Mouse (Mus musculus): ENCODE results near the gene Zfand3. TPM values are rescaled to one million over a fixed set of nuclear protein-coding genes. Genes with fewer than 3 reads are reported as not detected.
A peak's percentile ranks its signal among the peaks of the same experiment; 100 is the strongest.

Zfand3 gene
- polyA plus RNA-seq, 1 experiment from 2014 or later, result 43.0 TPM

DNA sequence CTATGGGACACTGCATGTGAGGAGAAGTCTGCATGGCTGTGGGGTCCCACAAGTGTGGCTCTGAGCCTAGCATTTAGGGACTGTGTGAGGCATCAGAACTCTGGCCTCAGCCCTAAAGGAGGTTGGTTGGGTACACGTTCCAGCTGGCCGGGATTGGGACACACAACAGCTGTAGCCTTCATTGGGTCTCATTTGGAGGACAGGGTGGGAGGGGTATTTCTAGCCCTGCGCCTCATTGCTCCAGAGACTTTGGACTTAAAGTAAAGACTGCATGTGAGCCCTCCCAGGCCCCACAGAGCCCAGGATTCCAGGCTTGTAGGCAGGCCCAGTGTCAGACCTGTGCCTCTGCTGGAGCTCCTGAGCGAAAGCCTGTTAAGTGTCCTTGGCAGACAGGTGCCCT is 225.9 kb downstream of the Zfand3 start:
- 0 out of 2 replicates have a peak, but pooled peaks have one; percentile 32 for ATAC-seq
- H3K4me2 ChIP-seq (replicated peaks), result no peak overlapping the region

DNA sequence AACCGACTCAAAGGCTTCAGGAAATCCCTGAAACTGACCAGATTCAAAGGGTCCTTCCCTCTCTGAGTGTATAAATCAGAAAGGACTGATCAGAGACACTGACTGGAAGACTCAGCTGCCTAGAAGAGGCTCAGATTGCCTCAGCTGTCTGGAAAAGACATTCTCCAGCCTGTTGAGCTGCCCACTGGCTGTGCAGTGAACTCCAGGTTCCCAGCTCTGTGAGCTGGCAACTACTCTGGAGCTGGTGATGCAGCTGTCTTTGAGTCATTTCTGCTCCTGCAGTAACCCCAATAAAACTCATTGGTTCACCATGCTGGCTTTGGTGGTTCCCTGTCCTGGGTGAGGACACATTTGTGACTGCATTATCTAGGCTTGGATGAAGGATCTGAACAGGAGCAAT is 226.9 kb downstream of the Zfand3 start:
- H3K36me3 ChIP-seq, result no peaks in the 10 kb centered on the region
- H3K27me3 ChIP-seq (replicated peaks), result no peaks in the 10 kb centered on the region
- no peak overlapping the region for H3K4me3 ChIP-seq (replicated peaks)
- H3K4me2 ChIP-seq (replicated peaks), result no peak overlapping the region
- WGBS, result 80% methylated on average over 1 of the region's 1 CpGs
- H3K9ac ChIP-seq, result no peak overlapping the region
- no peaks in the 10 kb centered on the region for H3K9me3 ChIP-seq
- H3K4me1 ChIP-seq (replicated peaks), result peaks cover 22% of the 10 kb centered on the region
- ATAC-seq, result no peak
- no peak overlapping the region for H3K27ac ChIP-seq

More for the DNA sequence above, 225.9 kb downstream of the Zfand3 start:
- Histone ChIP-seq H3K27ac (no peak overlapping the region), H3K27me3 (replicated peaks) (no peaks in the 10 kb centered on the region), H3K9ac (no peak overlapping the region), H3K9me3 (no peaks in the 10 kb centered on the region), H3K4me1 (replicated peaks) (peaks cover 22% of the 10 kb centered on the region), H3K4me3 (replicated peaks) (no peak overlapping the region), H3K36me3 (no peaks in the 10 kb centered on the region)
- 70% methylated on average over 4 of the region's 4 CpGs for WGBS

DNA sequence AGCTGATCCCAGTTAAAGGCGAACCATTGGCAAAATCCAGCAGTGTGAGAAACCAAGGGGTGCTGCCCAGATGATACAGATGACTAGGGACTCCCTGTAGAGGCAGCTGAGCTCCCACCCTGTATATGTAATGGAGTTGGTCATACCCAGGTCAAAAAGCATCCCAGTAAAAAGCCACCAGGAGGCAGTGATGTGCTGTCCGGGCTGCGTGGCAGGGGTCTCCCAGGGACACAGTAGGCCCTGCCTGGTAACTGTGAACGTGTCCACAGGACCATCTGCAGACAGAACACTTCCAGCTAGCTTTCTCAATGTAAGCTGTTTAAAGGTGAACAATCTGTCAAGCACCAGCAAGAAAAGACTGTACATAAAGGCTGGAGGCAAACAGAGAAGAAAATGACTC is 228.2 kb downstream of the Zfand3 start:
- no peaks in the 10 kb centered on the region for H3K9me3 ChIP-seq
- no peak overlapping the region for H3K27ac ChIP-seq
- H3K36me3 ChIP-seq, result no peaks in the 10 kb centered on the region
- no peak overlapping the region for H3K4me2 ChIP-seq (replicated peaks)
- no peaks in the 10 kb centered on the region for H3K27me3 ChIP-seq (replicated peaks)
- no peak for ATAC-seq
- WGBS, result 54% methylated on average over 4 of the region's 4 CpGs
- H3K4me3 ChIP-seq (replicated peaks), result no peak overlapping the region
- peaks cover 22% of the 10 kb centered on the region for H3K4me1 ChIP-seq (replicated peaks)
- H3K9ac ChIP-seq, result no peak overlapping the region

DNA sequence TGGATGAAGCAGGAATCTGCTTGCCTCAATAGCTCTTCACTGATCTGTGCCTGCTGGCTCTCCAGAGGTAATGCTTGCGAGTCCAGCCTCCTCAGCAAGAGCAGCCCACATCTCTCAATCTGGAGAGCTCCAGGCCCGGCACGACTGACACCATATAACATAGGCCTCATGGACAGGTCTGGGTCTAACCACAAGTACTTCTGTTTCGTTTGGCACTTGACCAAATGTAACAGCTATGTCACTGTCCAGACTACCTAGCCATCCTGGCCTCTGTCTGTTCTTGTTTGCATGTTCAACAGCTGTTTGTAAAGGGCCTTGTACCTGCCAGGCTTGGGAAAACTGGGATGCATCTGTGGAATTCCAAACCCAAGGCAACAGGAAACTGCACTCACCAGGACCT is 230.8 kb downstream of the Zfand3 start:
- Histone ChIP-seq H3K4me2 (replicated peaks) (no peak overlapping the region), H3K27ac (no peak overlapping the region), H3K36me3 (no peaks in the 10 kb centered on the region), H3K9me3 (no peaks in the 10 kb centered on the region), H3K9ac (no peak overlapping the region), H3K27me3 (replicated peaks) (no peaks in the 10 kb centered on the region), H3K4me3 (replicated peaks) (no peak overlapping the region), H3K4me1 (replicated peaks) (peaks cover 15% of the 10 kb centered on the region)
- WGBS, result 49% methylated on average over 4 of the region's 4 CpGs
- ATAC-seq, result no peak

DNA sequence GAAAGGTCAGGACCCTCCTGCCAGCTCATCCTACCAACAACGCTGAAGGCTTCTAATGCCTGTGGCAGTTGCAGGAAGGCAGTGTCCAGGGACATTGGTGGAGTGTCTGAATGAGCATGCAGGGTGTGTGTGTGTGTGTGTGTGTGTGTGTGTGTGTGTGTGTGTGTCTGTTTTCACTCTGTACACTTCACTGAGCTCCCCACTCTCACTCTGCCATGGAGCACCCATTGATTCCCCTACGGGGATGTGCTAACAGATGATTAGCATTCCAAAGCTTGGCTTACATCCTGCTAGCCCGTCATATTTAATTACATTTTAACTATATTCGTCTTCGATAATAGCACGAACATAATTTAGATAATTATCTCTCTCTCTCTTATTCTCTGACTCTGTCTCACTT is 232.1 kb downstream of the Zfand3 start:
- Histone ChIP-seq H3K4me1 (replicated peaks) (peaks cover 4% of the 10 kb centered on the region; the same call in 1 of the 2 replicates), H3K27ac (no peak overlapping the region), H3K9me3 (no peaks in the 10 kb centered on the region), H3K4me3 (replicated peaks) (no peak overlapping the region), H3K9ac (no peak overlapping the region), H3K36me3 (no peaks in the 10 kb centered on the region), H3K27me3 (replicated peaks) (no peaks in the 10 kb centered on the region), H3K4me2 (replicated peaks) (no peak overlapping the region)
- 72% methylated on average over 6 of the region's 6 CpGs for WGBS
- ATAC-seq, result no peak

DNA sequence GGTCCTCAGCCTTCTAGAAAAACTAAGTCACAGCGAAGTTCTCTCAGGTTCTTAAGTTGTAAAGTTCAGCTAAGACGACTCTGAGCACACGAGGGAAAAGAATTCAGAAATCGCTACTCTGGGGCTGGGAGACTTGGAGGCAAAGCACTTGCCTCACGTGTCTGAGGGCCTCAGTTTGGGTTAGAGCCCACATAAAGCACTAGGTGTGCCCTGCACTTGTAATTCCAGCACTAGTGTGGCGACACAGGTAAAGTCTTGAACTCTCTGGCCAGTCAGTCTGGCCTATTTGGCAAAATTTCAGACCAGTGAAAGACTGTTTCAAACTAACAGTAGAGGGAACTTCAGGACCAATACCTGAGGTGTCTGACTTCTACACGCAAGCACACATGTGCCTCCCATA is 233.1 kb downstream of the Zfand3 start:
- Histone ChIP-seq H3K4me2 (replicated peaks) (no peak overlapping the region), H3K4me3 (replicated peaks) (no peak overlapping the region), H3K9me3 (no peaks in the 10 kb centered on the region), H3K27me3 (replicated peaks) (no peaks in the 10 kb centered on the region), H3K27ac (no peak overlapping the region), H3K4me1 (replicated peaks) (peaks cover 4% of the 10 kb centered on the region; the same call in 1 of the 2 replicates), H3K36me3 (no peaks in the 10 kb centered on the region), H3K9ac (no peak overlapping the region)
- 87% methylated on average over 7 of the region's 7 CpGs for WGBS
- no peak for ATAC-seq

DNA sequence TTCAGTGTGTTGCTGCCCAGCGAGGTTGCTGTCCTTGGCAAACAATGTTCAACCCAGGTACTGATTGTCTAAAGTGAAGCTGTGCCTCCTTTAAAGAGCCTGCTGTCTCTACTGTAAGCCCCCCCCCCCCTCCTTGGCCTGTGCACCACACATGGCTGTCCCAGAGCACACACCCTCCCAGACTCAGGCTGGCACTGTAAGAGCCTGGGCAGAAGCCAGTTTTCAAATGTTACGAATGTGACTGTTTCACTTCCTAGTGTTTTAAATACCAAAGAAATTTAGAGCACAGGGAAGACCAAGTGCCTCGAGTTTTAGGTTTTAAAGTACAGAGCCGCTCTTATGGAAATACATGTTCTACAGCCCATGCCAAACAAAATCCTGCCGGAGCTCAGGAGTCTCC is 234.9 kb downstream of the Zfand3 start:
- Histone ChIP-seq H3K36me3 (no peaks in the 10 kb centered on the region), H3K4me2 (replicated peaks) (no peak overlapping the region), H3K4me1 (replicated peaks) (peaks cover 15% of the 10 kb centered on the region), H3K4me3 (replicated peaks) (no peak overlapping the region), H3K27ac (no peak overlapping the region), H3K9me3 (no peaks in the 10 kb centered on the region), H3K27me3 (replicated peaks) (no peaks in the 10 kb centered on the region), H3K9ac (no peak overlapping the region)
- ATAC-seq, result no peak
- 69% methylated on average over 5 of the region's 5 CpGs for WGBS

DNA sequence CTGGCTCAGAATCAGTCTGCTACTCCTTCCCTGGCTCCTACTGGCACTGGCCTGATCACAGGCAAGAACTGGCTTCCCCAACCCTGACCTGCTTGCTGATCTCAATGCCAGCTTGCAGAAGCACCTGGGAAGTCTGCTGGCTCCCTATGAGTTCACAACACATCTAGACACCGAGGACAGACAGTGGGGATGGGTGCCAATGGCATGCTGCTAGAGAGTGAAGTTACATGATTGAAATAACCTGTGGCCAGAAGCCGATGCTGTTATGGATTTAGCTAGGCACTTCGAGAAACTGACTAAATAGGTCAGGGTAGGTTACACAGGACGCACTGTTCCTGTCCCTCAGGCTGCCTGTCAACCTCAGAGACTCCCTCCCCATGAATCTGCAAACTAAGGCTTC is 236.1 kb downstream of the Zfand3 start:
- Histone ChIP-seq H3K4me2 (replicated peaks) (no peak overlapping the region), H3K27ac (no peak overlapping the region), H3K4me1 (replicated peaks) (peaks cover 20% of the 10 kb centered on the region), H3K36me3 (no peaks in the 10 kb centered on the region), H3K9me3 (no peaks in the 10 kb centered on the region), H3K9ac (no peak overlapping the region), H3K4me3 (replicated peaks) (no peak overlapping the region), H3K27me3 (replicated peaks) (no peaks in the 10 kb centered on the region)
- ATAC-seq, result no peak
- 74% methylated on average over 4 of the region's 4 CpGs for WGBS

DNA sequence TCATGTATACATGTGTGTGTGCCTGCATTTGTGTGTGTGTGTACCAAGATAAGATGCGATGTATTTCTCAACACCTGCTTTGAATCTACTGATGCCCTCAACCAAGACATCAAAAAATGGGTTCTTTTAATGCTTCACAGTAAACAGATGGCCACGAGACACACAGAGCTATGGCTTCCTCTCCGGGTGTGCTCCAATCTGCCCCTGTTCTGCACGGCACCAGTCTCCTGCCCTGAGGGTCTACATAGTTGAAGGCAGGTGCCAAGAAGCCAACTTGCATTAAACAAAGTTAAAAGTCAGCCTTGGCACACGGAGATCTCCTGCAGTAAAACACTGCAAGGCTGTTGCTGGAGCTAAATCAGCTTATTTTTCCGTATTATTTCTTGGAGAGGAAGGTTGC is 236.5 kb downstream of the Zfand3 start:
- no peak overlapping the region for H3K4me3 ChIP-seq (replicated peaks)
- H3K9ac ChIP-seq, result no peak overlapping the region
- no peaks in the 10 kb centered on the region for H3K36me3 ChIP-seq
- peaks cover 24% of the 10 kb centered on the region for H3K4me1 ChIP-seq (replicated peaks)
- no peak overlapping the region for H3K27ac ChIP-seq
- WGBS, result 84% methylated on average over 6 of the region's 6 CpGs
- H3K4me2 ChIP-seq (replicated peaks), result no peak overlapping the region
- H3K27me3 ChIP-seq (replicated peaks), result no peaks in the 10 kb centered on the region
- no peak for ATAC-seq
- H3K9me3 ChIP-seq, result no peaks in the 10 kb centered on the region

DNA sequence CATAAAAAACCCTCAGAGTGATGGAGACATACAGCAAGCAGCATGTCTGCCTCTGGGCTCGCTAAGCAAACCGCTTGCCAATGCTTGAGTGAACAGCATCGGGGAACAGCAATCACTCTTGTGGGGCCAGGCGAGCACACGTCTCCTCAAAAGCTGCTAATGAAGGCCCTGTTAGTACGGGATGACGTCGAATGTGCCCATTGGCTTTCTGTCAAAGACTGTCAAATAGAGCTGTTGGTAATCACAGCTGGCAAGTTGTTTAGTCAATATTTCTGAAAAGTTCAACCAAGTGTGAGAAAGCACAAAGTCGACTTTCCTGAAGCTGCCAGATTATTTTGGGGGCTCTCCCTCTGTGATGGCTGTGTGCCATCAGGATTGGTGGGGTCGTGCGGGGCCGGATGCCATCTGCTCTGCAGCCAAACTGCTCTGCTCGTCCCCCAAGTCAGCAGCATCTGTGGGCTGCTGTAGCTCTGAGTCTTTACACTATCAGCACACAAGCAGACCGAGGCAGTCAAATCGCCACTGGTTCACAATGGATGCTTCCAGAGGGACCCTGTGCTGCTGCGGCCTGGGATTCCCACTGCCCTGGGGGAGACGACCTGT is 237.3 kb downstream of the Zfand3 start:
- Histone ChIP-seq H3K27me3 (replicated peaks) (no peaks in the 10 kb centered on the region), H3K36me3 (no peaks in the 10 kb centered on the region), H3K4me3 (replicated peaks) (no peak overlapping the region), H3K9me3 (no peaks in the 10 kb centered on the region), H3K4me1 (replicated peaks) (peaks cover 26% of the 10 kb centered on the region), H3K4me2 (replicated peaks) (no peak overlapping the region), H3K9ac (no peak overlapping the region), H3K27ac (no peak overlapping the region)
- WGBS, result 73% methylated on average over 17 of the region's 17 CpGs
- no peak for ATAC-seq

DNA sequence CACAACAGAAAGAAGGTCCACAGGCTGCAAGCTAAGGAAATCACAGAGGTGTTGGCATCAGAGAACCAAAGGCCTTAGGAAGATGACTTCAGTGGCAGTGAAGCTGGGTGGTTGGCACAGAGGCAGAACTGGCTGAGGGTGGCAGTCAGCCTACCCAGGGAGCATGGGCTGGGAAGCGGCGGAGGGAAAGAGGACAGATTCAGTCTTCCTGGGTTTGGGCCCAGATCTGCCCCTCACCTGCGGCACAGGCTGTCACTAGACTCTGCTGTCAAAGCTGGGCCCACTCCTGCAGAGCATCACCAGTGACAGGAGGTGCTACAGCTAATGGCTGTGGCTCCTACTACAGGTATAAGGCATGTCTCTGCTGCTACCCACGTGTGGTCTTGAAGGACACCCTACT is 238.1 kb downstream of the Zfand3 start:
- Histone ChIP-seq H3K4me2 (replicated peaks) (no peak overlapping the region), H3K27me3 (replicated peaks) (no peaks in the 10 kb centered on the region), H3K36me3 (no peaks in the 10 kb centered on the region), H3K27ac (no peak overlapping the region), H3K4me3 (replicated peaks) (no peak overlapping the region), H3K4me1 (replicated peaks) (peaks cover 26% of the 10 kb centered on the region), H3K9ac (no peak overlapping the region), H3K9me3 (no peaks in the 10 kb centered on the region)
- no peak for ATAC-seq
- WGBS, result 88% methylated on average over 4 of the region's 4 CpGs

DNA sequence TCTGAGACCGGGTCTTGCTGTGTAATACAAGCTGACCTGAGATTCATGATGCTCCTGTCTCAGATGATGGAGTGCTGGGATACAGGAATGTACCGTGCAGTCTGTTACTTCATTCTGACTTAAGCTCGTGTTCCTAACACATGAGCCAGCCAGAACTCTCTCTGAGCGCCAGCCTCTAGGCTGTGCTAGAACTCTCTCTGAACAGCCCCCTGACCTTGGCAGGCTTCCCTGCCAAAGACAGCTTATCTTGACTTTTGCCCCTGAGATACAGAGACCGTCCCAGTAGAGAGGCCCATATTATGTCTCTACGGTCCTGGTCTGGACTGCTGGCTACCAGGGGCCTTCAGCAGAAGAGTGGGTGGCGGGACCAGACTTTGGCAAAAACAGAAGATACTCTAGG is 239.0 kb downstream of the Zfand3 start:
- Histone ChIP-seq H3K9ac (no peak overlapping the region), H3K9me3 (no peaks in the 10 kb centered on the region), H3K36me3 (no peaks in the 10 kb centered on the region), H3K4me1 (replicated peaks) (peaks cover 26% of the 10 kb centered on the region), H3K27me3 (replicated peaks) (no peaks in the 10 kb centered on the region), H3K4me2 (replicated peaks) (no peak overlapping the region), H3K4me3 (replicated peaks) (no peak overlapping the region), H3K27ac (no peak overlapping the region)
- WGBS, result 53% methylated on average over 7 of the region's 7 CpGs
- peak; percentile 46 for ATAC-seq

DNA sequence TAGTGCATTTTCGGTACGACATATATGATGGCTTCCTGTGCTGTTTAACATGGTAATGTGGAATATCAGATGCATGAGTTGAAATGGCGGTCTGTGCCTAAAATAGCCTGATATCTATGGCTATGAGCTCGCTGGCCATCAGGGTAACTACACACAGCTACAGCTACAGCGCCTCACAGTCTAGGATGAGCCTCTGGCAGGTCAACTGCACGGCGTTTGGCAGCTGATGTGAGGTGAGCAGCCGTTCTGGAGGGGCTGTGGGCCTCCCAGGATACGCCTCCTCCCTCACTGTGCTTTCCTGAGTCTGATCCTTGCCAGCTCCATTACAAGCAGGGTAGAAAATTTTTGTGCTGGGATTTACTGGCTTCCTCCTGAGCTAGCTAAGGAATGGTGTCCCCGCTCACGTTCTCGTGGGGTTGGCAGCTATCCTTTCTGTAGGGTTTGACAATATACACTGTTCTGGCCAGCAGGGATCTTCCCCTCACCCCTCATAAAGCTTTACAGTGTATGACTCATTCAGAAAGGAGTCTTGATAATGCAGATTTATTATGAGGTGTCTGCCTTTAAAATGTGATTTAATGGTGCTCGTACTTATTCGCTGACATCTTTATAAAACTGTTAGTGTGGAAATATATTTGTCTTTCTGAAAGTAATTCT is 240.2 kb downstream of the Zfand3 start:
- no peak overlapping the region for H3K4me2 ChIP-seq (replicated peaks)
- WGBS, result 50% methylated on average over 14 of the region's 14 CpGs
- H3K4me1 ChIP-seq (replicated peaks), result peaks cover 26% of the 10 kb centered on the region
- H3K9ac ChIP-seq, result no peak overlapping the region
- H3K4me3 ChIP-seq (replicated peaks), result no peak overlapping the region
- peak; percentile 77 for ATAC-seq
- H3K27me3 ChIP-seq (replicated peaks), result no peaks in the 10 kb centered on the region
- H3K36me3 ChIP-seq, result no peaks in the 10 kb centered on the region
- H3K27ac ChIP-seq, result no peak overlapping the region; the same call in 1 of the 2 replicates
- H3K9me3 ChIP-seq, result no peaks in the 10 kb centered on the region

All from intestine, embryonic 15.5 days (tissue).